Mouse (Mus musculus) CD8-positive naive resting alpha-beta T cell, adult 57 days (primary cell): ENCODE results near the gene Gm10837. TPM values are rescaled to one million over a fixed set of nuclear protein-coding genes. Genes with fewer than 3 reads are reported as not detected.

Experiments
- total RNA-seq: library from RNA; stranded (reverse); gene quantifications from one replicate; pipeline ENCODE4 v1.2.4, GENCODE M21; 2023

Gm10837 gene
- not detected for total RNA-seq

GRCm38 (mm10) chr14:122490441-122491328 lies at the start of gene Gm10837:
Gene Gm10837, plus strand, starts transcription at chr14:122490586.

GRCm38 (mm10) chr14:122450496-122451382 lies 39.6 kb upstream of the Gm10837 start, which contains the start of gene Gm5089:
Gene Gm5089, minus strand, starts transcription at chr14:122451115.

GRCm38 (mm10) chr14:122464763-122465741 lies 25.3 kb upstream of the Gm10837 start, which contains the start of gene Zic5:
Gene Zic5, minus strand, starts transcription at chr14:122465677.

GRCm38 (mm10) chr14:122474891-122475556 lies 15.4 kb upstream of the Gm10837 start, which contains the start of gene Zic2:
Gene Zic2, plus strand, starts transcription at chr14:122475435.

GRCm38 (mm10) chr14:122534017-122534924 lies 43.9 kb downstream of the Gm10837 start, which contains the start of gene Pcca:
Gene Pcca, plus strand, starts transcription at chr14:122534324.

Other genes starting within 250 kb of the Gm10837 start
- not detected for gene Gm5089, start 39.5 kb upstream of the Gm10837 start, total RNA-seq
- gene Zic5, start 24.9 kb upstream of the Gm10837 start, total RNA-seq: not detected
- not detected for gene Zic2, start 15.2 kb upstream of the Gm10837 start, total RNA-seq
- gene Pcca, start 43.7 kb downstream of the Gm10837 start, total RNA-seq: 43.1 TPM